Mouse (Mus musculus) urinary bladder, postnatal 25 days (tissue): Measurements from ENCODE around the gene AU022252.

ENCODE experiments used
- DNase-seq: peaks from one replicate; pipeline ENCODE4 v3.0.0; 2022; ENCODE audit warnings: low spot score

Gene AU022252

GRCm38 (mm10) chr4:119244468-119245240, 12.1 kb upstream of the AU022252 start:
- DNase-seq = no peak

GRCm38 (mm10) chr4:119242571-119242970, 10.1 kb upstream of the AU022252 start:
- DNase-seq = no peak

- DNase-seq = no peak
Measured at GRCm38 (mm10) chr4:119241664-119242063, 9.2 kb upstream of the AU022252 start.

- no peak for DNase-seq
Measured at GRCm38 (mm10) chr4:119239181-119239682, 6.7 kb upstream of the AU022252 start.

GRCm38 (mm10) chr4:119238661-119239060, 6.1 kb upstream of the AU022252 start:
- no peak for DNase-seq

GRCm38 (mm10) chr4:119234348-119234747, 1.8 kb upstream of the AU022252 start:
- DNase-seq = no peak

GRCm38 (mm10) chr4:119233256-119233901, 867 bp upstream of the AU022252 start:
- peak; percentile 32 for DNase-seq

- DNase-seq = no peak
Measured at GRCm38 (mm10) chr4:119226751-119227150, 5.8 kb downstream of the AU022252 start.

GRCm38 (mm10) chr4:119225719-119226118, 6.8 kb downstream of the AU022252 start:
- DNase-seq = no peak

GRCm38 (mm10) chr4:119224534-119224933, 8.0 kb downstream of the AU022252 start:
- no peak for DNase-seq

- DNase-seq = no peak
Measured at GRCm38 (mm10) chr4:119223696-119224095, 8.8 kb downstream of the AU022252 start.

- DNase-seq = no peak
Measured at GRCm38 (mm10) chr4:119218169-119218568, 14.3 kb downstream of the AU022252 start, which contains the start of gene Tmem269. TSS of gene Tmem269 (minus strand) at chr4:119218217.

GRCm38 (mm10) chr4:119216667-119217066, 15.8 kb downstream of the AU022252 start:
- DNase-seq = no peak

- peak; percentile 46 for DNase-seq
Measured at GRCm38 (mm10) chr4:119204672-119205071, 27.8 kb downstream of the AU022252 start.

- no peak for DNase-seq
Measured at GRCm38 (mm10) chr4:119198105-119198504, 34.4 kb downstream of the AU022252 start.

- no peak for DNase-seq
Measured at GRCm38 (mm10) chr4:119195582-119196320, 36.8 kb downstream of the AU022252 start.

GRCm38 (mm10) chr4:119194909-119195581, 37.5 kb downstream of the AU022252 start, which contains the start of gene Svbp:
TSS of gene Svbp (plus strand) at chr4:119195306.
- peak; percentile 92 for DNase-seq

GRCm38 (mm10) chr4:119192757-119193156, 39.8 kb downstream of the AU022252 start:
- DNase-seq = no peak

- DNase-seq = no peak
Measured at GRCm38 (mm10) chr4:119191273-119191672, 41.2 kb downstream of the AU022252 start.

GRCm38 (mm10) chr4:119190618-119191017, 41.9 kb downstream of the AU022252 start:
- no peak for DNase-seq

- DNase-seq = no peak
Measured at GRCm38 (mm10) chr4:119189864-119190263, 42.6 kb downstream of the AU022252 start, which contains the start of gene Ermap. TSS of gene Ermap (minus strand) at chr4:119190011.

GRCm38 (mm10) chr4:119189392-119189791, 43.1 kb downstream of the AU022252 start:
- DNase-seq = no peak
